Mouse (Mus musculus) layer of hippocampus, postnatal 10 days (tissue): ENCODE results near the gene C1qtnf6. TPM values are rescaled to one million over a fixed set of nuclear protein-coding genes. Genes with fewer than 3 reads are reported as not detected.

Experiments
- DNase-seq, 2 experiments: peaks; one replicate each; pipeline ENCODE4 v3.0.0; 2021; ENCODE audit warnings: low spot score in 2 of 2
- total RNA-seq, 2 experiments: library from RNA; stranded (reverse); gene quantifications; 2 replicates each; pipeline ENCODE4 v1.2.3; 2021

Gene C1qtnf6
- total RNA-seq, 2 experiments from 2014 or later, result 17.4 to 19.4 TPM

DNA sequence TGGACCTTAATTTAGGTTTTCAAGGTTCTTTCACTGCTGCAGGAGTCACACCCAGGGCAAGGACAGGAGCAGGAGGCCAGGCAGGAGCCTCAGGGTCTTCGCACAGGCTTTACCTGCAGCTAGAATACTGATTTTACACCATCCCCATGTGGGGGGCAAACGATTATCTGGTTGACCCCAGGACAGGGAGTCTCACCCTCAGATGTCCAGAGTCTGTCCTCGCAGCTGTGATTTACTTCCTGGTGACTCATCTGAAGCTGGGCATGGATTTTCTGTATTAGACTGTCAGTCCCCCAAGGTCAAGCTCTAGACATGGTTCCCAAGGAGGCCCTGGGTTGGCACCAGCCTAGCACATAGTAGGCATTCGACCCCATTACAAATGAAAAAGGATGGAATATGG is 14.8 kb upstream of the C1qtnf6 start:
- DNase-seq, result no peak

DNA sequence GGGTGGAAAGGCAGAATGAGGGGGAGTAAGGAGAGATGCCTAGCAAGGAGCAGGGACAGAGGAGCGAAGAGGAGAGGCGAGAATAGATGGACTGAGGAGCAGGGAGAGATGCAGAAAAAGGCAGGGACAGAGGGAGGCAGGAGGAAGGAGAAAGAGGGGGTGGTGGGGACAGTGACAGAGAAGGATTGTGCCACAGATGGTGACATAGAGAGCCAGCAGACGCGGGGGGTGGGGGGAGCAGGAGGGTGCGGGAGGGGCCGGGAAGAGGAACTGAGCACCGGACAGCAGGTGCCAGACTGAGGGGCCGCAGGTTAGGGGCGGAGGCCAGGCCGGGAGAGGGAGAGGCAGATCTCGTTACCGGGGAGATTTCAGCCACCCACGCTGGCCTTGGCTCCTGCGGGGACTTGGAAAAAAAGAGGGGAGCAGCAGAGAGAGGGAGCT is 13.4 kb upstream of the C1qtnf6 start, which contains the start of gene Sstr3:
Gene Sstr3 (minus strand): TSS at position 125 of the 441 bp plus-strand sequence.
- peak in 1 of 2 experiments; percentile 45 for DNase-seq

DNA sequence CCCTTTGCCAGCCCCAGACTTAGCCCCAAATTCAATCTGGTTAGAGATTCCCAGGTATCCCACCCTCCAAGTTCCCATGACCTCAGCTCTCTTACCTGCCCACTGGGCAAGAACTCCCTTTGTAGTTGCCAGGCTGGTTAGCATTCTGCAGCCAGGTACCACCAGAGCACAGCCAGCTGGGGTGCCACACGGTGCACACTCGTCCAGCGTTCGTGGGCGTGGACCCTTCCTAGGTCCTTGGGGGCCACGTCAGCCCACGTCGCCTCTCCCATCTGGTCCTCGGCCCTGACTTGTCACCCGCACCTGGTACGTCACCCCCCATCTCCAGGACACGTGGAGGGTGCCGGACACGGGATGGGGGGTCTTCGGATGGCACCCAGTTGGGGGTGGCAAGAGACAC is 12.8 kb upstream of the C1qtnf6 start:
- DNase-seq, result no peak

DNA sequence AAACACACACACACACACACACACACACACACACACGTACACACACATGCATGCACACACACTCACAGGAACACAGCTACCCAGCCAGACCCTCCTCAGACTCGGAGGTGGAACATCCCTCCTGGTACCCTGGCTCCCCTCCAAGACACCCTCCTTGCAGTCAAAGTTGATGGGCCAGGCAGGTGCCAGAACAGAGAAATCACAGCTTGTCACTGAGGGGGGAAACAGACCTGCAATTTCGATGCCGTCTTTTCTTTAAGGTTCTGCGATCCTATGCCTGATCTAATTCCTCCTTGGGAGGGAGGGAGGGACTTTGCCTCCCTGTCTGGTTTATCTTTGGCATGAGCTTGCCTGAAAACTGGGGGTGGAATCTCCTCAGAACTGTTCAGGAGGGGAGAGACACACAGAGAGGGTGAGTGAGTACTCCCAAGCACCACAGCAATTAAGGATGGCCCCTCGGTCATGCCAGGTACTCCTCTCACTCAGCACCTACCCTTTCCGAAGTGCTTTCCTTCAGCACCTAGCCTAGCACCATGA is 11.6 kb upstream of the C1qtnf6 start:
- no peak for DNase-seq

DNA sequence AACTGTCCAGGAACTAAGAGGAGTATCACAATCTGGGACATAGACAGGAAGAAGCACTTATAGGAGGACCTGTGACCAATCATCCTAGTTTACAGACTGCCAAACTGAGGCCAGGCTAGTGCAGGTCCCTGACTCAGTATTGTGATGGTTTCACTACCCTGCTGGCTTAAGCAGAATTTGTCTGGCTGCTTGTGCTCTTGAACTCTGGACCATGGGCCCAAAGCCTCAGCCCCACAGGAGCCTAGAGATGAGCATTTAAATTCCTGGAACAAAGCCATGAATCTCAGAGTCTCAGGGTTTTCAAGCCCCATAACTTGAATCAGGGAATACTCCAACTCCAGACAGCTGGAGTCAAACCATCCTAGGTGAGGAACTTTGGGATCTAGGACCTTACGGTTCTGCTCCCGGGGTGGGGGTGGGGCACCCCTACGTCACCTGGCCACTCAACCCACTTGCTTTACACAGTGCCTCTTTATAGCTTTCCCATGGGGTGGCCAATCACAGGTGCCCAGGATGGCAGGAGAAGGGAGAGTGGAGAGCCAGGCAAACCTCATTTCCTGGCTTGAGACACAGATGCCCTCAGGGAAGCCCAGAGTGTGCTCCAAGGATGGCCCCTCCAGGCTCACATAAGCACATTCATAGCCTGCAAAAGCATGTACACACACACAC is 11.0 kb upstream of the C1qtnf6 start:
- DNase-seq, result no peak

DNA sequence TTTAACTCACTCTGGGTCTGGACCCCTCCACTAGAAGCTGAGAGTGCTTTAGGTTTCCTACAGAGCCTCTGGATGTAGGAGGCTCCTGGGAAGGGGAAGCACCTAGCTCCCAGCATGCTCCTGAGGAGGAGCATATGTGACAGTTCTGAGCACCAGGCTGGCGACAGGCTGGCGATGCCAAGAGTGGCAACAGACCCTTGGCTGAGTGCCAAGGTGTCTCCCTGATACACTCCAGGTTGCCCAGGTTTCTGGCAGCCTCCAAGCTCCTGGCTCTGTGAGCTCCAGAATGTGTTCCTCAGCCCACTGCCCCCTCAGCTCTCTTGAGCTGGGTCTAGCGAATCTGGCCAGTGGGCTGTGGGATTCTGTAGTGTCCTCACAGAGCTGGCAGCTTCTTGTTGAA is 10.4 kb upstream of the C1qtnf6 start:
- DNase-seq, result no peak

DNA sequence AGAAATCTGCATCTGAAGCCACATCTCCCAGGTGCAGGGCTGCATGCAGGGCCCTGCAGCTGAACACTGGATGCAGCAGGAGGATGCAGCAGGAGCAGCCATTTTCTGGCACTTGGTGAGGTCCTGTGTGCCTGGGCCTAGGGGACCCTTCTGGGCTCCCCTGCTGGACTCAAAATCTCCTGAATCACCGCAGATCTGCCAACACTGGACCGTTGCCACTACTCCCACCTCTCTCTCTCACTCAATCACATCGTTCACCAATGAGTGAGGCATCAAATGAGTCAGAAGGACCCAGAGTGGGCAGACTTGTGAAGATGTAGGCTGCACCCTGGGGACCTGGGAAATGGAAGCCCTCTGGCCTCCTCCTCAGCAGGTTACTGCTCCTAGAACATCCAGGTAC is 9.8 kb upstream of the C1qtnf6 start:
- no peak for DNase-seq

DNA sequence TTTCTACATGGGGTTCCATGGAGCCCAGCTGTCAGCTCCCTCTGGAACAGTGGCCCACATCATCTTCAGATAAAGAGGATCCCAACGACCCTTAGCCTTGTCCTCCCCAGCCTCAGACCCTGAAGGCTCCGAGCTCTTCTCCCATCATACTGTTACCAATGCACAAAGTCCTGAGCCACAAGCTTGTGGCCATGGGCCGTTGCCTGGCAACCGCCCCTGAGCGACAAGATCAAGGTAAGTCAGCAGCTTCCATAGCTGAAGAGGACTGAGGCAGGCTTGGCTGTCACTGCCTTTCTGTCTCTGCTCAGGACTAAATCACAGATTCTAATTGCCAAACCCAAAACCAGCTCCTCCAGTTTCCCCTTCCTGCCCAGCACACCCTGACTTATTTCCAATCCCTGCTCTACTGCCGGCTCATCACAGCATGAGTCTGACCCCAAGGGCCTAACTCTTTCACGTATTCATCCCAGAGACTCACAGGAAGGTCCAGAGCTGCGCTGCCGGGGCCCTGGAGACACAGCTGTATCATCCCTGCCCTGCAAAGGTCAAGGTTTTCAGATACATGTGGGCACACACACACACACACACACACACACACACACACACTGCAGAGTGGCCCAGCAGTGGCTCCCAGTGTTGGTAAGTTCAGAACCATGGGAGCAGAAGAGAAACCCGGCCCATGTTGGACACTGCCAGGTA is 4.7 kb upstream of the C1qtnf6 start:
- no peak for DNase-seq

DNA sequence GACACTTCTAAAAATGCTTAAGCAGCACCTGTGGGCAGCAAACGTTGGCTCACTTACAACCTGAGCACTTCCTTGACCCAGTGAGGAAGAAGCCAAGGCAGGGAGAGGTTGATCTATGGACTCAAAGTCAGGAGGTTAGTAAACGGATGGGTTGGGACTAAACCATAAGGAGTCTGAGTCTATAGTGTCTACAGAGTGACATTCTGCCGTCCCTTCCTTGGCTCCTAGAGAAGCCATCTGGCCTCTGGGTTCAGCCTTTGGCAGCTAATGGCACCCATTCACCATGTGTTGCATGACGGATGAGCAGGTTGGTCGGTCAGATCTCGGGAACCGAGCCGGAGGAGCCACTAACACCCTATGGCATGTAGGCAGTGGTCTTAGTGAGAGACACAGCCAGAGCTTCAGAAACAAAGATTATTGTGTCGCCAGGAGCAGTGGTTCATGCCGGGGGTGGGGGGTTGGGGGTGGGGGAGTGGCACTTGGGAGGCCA is 2.2 kb upstream of the C1qtnf6 start:
- DNase-seq, result no peak

DNA sequence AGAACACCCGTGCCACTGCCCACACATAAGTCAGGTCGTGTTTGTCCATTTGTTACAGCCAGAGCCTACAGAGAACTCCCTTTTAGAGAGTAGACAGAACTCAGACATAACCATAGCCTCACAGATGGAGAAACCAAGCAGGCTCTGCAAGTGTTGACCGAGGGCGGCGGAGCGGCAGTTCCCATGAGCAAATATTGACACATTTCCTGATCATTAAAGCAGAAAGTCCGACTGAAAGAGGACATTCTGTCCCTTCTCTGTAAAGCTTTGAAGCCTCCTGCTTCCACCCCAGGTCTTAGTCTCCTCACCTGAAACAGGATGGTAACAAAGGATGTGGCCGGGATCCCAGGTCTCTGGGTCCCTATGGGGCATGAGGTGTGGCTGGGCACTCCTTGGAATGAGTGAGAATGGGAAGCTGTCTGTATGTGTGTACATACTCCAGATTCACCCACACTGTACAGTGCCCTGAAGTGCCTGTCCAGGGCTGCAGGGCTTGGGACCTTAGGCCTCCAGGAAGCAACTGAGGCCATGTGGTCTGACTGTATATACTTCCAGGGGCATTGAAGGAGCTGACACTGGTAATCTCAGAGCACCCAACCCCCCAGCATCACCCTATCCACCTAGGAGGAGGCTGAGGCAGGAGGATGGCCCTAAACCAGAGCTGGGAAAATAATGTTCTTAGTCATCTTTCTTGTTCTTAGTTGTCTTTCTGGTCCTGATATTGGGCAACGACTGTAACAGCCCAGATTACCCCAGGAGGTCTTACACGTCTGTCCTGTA is 1.5 kb upstream of the C1qtnf6 start:
- no peak for DNase-seq

DNA sequence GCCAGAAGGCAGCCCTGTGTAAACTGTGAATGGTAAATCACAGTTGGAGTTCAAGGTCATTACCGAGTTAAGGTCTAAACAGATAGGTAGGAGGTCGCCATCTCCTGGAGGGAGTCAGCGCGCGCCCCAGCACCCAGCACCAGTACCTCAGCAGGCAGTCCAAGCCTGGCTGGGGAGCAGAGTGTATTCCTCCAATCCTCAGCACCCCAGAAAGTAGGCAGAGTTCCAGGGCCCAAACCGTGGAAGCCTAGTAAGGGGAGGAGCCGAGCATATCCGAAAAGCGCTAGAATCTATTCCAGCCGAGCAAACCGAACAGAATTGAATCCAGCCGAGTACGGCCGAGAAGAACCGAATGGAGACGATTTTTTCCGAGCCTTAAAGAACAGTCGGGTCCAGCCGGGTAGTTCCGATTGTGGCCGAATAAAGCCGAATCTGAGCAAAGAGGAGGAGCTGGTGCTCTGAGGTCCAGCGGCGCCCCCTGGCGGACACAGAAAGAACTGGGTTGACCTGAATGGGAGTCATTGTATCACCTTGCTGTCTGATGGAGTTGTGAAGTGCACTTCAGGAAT is 769 bp upstream of the C1qtnf6 start:
- peak; percentile 100 for DNase-seq

DNA sequence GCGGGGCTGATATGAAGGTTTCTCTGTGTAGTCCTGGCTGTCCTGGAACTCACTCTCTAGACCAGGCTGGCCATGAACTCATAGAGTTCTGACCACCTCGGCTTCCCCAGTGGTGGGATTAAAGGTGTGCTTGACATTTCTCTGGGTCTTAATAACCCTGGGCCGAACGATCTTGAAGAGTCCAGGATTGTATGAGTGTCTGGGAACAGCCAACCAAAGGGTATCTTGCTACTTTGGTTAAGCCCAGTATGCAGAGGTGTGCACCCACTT is 170 bp upstream of the C1qtnf6 start:
- no peak for DNase-seq

DNA sequence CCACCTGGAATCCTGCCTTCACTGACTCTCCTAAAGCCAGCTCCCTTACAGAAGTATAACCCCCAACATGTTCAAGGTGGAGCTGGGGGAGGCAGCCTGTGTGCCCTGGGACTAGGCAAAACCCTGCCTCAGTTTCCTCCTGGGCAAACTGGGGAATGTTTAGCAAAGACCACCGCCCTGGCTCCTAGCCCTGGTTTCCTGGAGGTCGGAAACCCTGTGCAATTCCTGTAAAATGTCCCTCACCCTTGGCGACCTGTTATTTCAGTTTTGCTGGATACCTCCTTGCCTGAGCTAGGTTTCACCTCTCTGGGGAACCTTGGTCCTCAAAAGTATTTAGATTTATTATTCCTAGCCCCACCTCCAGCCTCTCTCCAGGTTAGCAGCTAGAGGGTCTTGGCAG is 1.1 kb downstream of the C1qtnf6 start:
- no peak for DNase-seq

DNA sequence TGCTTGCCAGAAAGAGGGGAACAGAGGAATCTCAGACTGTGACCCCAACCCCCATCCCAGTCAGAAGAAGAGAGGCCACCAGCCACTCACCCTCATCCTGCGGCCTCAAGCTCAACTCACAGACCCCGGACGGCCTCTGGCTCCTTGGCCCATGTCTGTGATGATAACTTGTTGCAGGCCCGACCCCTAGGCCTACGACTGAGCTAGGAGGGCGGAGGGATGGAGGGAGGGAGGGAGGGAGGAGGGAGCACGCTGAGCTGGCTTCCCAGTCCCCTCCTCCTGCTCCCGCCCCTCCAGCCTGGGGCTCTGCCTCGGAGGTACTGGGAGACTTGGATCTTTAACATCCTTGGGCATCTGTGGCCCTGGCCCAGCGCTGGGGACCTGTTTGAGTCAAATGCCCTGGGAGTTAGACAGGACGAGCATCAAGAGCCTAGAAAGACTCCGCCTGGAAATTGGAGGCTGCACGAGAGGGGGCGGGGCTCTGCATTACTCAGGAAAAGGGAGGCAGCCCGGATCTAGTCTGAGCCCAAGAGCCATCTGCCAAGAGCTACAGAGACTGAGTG is 1.7 kb downstream of the C1qtnf6 start:
- DNase-seq, result peak; percentile 74 to 80

DNA sequence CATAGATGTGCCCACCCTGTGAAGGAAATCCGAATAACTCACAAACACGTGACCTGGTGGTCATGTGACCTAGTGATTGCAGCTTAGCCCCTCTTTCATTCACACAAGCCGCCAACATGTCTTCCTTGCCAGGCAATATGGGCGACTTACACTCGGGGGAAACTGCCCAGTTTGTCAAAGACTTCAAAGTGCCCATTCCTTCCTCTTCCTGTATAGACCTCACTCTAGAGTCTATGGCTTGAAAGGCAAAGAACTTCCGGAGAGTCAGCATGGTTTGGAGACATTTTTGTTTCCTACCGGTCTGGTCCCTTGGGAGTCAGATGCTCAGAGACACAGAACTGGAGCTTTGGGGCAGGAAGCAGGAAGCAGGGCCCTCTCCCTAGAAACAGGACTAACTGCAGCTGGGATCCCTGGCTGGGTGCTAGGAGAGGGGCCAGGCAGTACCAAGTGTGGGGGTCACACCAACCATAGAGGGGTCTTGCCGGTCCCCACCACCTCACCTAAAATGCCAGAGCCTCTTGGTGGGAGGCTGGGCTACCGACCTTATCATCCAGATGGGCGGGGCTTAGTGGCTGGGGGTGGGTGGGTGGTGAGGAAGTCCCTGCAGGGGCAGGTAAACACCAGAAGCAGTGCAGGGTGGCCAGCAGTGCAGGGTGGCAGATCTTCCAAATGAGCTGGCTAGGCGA is 2.3 kb downstream of the C1qtnf6 start:
- DNase-seq, result no peak

DNA sequence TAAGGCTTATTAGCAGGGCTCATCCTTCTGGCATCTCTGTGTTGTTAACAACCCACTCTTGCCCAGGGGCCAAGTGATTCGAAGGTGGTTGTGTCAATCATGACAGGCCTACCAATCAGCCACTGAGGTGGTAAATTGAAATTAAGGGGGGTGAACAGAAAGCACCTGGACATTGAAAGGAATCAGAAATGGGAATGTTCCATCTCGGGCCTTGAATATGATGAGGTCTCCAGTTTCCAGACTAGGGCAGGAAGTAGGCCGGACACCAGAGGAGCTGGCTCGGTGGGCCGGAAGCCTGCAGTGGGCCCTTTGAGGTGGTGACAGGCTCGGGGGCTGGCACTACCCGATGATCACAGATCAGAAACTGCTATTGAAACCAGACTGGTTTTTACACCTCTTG is 3.2 kb downstream of the C1qtnf6 start:
- peak; percentile 76 to 79 for DNase-seq

DNA sequence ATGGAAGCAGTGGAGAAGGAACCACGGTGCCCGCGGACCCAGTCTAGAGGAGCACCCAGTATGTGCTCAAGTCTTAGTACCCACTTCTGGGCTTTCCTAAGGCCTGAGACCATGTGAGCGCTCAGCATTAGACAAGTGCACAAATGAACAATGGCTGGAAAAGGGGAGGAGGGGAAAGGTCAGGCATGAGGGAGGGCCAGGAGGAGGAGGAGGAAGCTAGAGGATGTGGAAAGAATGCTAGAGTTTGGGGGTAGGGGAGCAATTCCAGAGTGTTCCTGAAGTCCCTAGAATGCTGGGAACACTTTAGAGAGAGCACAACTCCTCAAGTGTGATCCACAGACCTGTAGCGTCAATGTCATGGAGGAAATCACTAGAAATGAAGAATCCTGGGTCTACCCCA is 7.1 kb downstream of the C1qtnf6 start:
- no peak for DNase-seq

DNA sequence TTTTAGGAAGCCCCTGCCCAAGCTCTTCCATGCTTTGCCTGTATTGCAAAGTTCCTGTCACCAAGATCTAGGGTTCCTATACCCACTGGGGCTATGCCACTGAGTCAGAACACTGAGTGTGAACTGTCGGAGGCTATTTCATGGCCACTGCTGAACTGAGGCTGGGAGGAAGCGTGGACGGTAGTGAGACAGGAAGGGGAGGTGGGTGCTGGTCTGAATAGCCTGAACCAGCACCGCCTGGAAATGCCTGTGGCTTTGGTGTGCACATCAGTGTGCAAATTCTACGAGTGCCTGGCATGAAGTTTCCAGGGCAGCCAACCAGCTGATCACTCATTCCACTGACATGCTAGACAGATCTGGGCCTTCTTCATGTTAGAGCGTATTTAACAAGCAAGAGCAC is 9.3 kb downstream of the C1qtnf6 start:
- no peak for DNase-seq

DNA sequence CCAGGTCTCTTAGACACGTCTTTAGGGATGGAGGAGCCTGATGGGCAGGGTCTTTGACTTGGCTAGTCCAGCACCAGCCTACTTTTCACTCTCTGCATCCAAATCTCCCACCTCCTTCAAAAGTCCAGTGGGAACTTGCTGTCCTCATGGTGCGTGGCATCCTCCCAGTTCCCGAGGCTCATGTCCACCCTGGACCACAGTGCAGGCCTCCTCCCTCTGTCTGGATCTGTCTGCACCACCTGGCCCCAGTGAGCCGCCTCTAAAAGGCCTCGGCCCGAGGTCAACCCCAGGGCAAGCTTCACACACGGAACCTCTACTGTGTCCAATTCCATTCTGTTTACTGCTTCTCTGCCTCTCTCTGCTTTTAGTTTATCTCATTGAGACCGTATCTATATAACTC is 9.9 kb downstream of the C1qtnf6 start:
- DNase-seq, result no peak

DNA sequence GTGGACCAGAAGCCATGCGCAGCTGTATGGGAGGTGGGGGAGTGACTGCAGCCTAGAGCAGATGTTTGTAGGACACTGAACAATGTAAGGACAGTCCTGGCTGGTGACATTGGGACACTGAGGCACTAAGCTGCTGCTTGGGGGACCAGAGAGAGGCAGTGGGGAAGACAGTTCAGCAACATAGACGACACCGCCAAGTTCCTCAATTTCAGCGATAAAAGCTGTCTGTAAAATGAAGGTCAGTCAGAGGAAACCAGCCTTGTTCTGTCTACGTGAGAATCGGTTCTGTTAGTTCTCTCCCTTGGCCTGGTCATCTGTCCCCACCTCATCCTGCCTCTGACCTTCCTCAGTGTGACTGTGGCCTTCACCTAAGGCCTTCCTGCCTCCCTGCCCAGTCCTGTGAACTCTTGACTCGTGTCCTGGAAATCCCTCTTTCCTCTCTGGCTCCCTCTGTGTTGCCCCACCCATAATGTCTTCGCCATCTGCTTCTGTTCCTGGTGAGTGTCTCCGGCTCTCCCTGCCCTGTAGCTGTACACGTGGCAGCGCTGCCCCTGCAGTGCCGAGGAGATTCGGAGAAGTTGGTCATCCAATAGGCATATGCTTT is 11.0 kb downstream of the C1qtnf6 start:
- no peak for DNase-seq
